Comparison of ENCODE assay signal across 8 mouse cellular contexts in genomic region chr6:28215268-28215954, GRCm38 (mm10).
DNase-seq lines count a peak whose midpoint lies in the region; ATAC-seq lines count a peak whose summit lies in the region.

No protein-coding gene starts in this region.

- no peaks in the 10 kb centered on the region for H3K4me1 ChIP-seq in heart, embryonic 11.5 days (ENCODE audit: control insufficient read depth, insufficient read depth, low read length)
- H3K4me1 ChIP-seq in kidney, embryonic 16.5 days (ENCODE audit: insufficient read depth, low read length) = no peaks in the 10 kb centered on the region
- H3K4me1 ChIP-seq in liver, embryonic 11.5 days (replicated peaks; ENCODE audit: control insufficient read depth, insufficient read depth, low read length) = 0 out of 2 replicates have a peak, but pooled peaks cover 2% of the 10 kb centered on the region
- H3K4me1 ChIP-seq in stomach, embryonic 16.5 days (ENCODE audit: control insufficient read depth, insufficient read depth, low read length) = no peaks in the 10 kb centered on the region

- peak overlapping the region; percentile 65 for H3K9ac ChIP-seq in heart, embryonic 11.5 days (ENCODE audit: low read depth, low read length)
- H3K9ac ChIP-seq in kidney, embryonic 16.5 days (replicated peaks; ENCODE audit: low read length) = peak overlapping the region; percentile 81
- H3K9ac ChIP-seq in liver, embryonic 11.5 days (ENCODE audit: low read depth, low read length) = peak overlapping the region; percentile 77
- peak overlapping the region; percentile 85 for H3K9ac ChIP-seq in stomach, embryonic 16.5 days (ENCODE audit: low read length)

- 0 out of 2 replicates have a peak overlapping the region, but pooled peaks have one; percentile 35 for H3K27ac ChIP-seq in heart, embryonic 11.5 days (ENCODE audit: low read depth, low read length)
- H3K27ac ChIP-seq in kidney, embryonic 16.5 days (ENCODE audit: low read length) = no peak overlapping the region
- H3K27ac ChIP-seq in liver, embryonic 11.5 days (ENCODE audit: low read depth, low read length) = no peak overlapping the region
- H3K27ac ChIP-seq in stomach, embryonic 16.5 days (ENCODE audit: low read length) = no peak overlapping the region

- H3K27me3 ChIP-seq in heart, embryonic 11.5 days (ENCODE audit: control insufficient read depth, insufficient read depth, low read length) = no peaks in the 10 kb centered on the region
- H3K27me3 ChIP-seq in kidney, embryonic 16.5 days (ENCODE audit: insufficient read depth, low read length) = no peaks in the 10 kb centered on the region
- no peaks in the 10 kb centered on the region for H3K27me3 ChIP-seq in liver, embryonic 11.5 days (replicated peaks; ENCODE audit: control insufficient read depth, insufficient read depth, low read length)
- H3K27me3 ChIP-seq in stomach, embryonic 16.5 days (ENCODE audit: control insufficient read depth, insufficient read depth, low read length) = no peaks in the 10 kb centered on the region

- H3K36me3 ChIP-seq in heart, embryonic 11.5 days (ENCODE audit: control insufficient read depth, insufficient read depth, low read length) = no peaks in the 10 kb centered on the region
- H3K36me3 ChIP-seq in kidney, embryonic 16.5 days (ENCODE audit: insufficient read depth, low read length) = no peaks in the 10 kb centered on the region
- no peaks in the 10 kb centered on the region for H3K36me3 ChIP-seq in liver, embryonic 11.5 days (ENCODE audit: control insufficient read depth, insufficient read depth, low read length)
- H3K36me3 ChIP-seq in stomach, embryonic 16.5 days (ENCODE audit: control insufficient read depth, insufficient read depth, low read length) = no peaks in the 10 kb centered on the region

- H3K9me3 ChIP-seq in heart, embryonic 11.5 days (replicated peaks; ENCODE audit: control insufficient read depth, low read length) = no peaks in the 10 kb centered on the region
- H3K9me3 ChIP-seq in kidney, embryonic 16.5 days (ENCODE audit: low read length) = no peaks in the 10 kb centered on the region
- no peaks in the 10 kb centered on the region for H3K9me3 ChIP-seq in liver, embryonic 11.5 days (ENCODE audit: control insufficient read depth, low read length)
- no peaks in the 10 kb centered on the region for H3K9me3 ChIP-seq in stomach, embryonic 16.5 days (replicated peaks; ENCODE audit: control insufficient read depth, low read length)

- peak; percentile 82 for ATAC-seq in erythroblast, adult 5-6 weeks (replicated peaks; ENCODE audit: low FRiP score, poor library complexity, severe bottlenecking)
- peak; percentile 89 for ATAC-seq in heart, embryonic 11.5 days (replicated peaks; ENCODE audit: insufficient number of reproducible peaks, low FRiP score, low TSS enrichment)
- ATAC-seq in kidney, embryonic 16.5 days (ENCODE audit: low FRiP score, low TSS enrichment) = peak; percentile 95
- ATAC-seq in liver, embryonic 11.5 days (replicated peaks; ENCODE audit: low FRiP score) = peak; percentile 90
- ATAC-seq in stomach, embryonic 16.5 days (ENCODE audit: insufficient read depth, low FRiP score) = peak; percentile 95

- DNase-seq in B cell, adult 2 months = peak; percentile 53 to 69
- peak; percentile 92 for DNase-seq in brain, adult 2 months (ENCODE audit: low read depth, low spot score)
- peak; percentile 69 for DNase-seq in liver, embryonic 11.5 days (ENCODE audit: low spot score)
- peak; percentile 72 for DNase-seq in neural tube, embryonic 10.5 days (ENCODE audit: extremely low spot score, low spot score)

- peak overlapping the region; percentile 47 for H3K4me3 ChIP-seq in heart, embryonic 11.5 days (ENCODE audit: low read depth, low read length)
- H3K4me3 ChIP-seq in kidney, embryonic 16.5 days (ENCODE audit: low read length) = peak overlapping the region; percentile 72
- peak overlapping the region; percentile 56 for H3K4me3 ChIP-seq in liver, embryonic 11.5 days (ENCODE audit: low read depth, low read length)
- peak overlapping the region; percentile 69 for H3K4me3 ChIP-seq in stomach, embryonic 16.5 days (replicated peaks; ENCODE audit: low read length)

- WGBS in heart, embryonic 11.5 days (ENCODE audit: insufficient replicate concordance) = under 1% methylated on average over 85 of the region's 87 CpGs
- under 1% methylated on average over 67 of the region's 87 CpGs for WGBS in kidney, embryonic 16.5 days
- WGBS in liver, embryonic 11.5 days = under 1% methylated on average over 84 of the region's 87 CpGs
- under 1% methylated on average over 76 of the region's 87 CpGs for WGBS in stomach, embryonic 16.5 days

- H3K4me2 ChIP-seq in heart, embryonic 11.5 days = peak overlapping the region; percentile 69
- peak overlapping the region; percentile 88 for H3K4me2 ChIP-seq in kidney, embryonic 16.5 days (replicated peaks; ENCODE audit: low read depth, low read length)
- H3K4me2 ChIP-seq in liver, embryonic 11.5 days = peak overlapping the region; percentile 66
- peak overlapping the region; percentile 88 for H3K4me2 ChIP-seq in stomach, embryonic 16.5 days (ENCODE audit: low read depth, low read length)
